Mouse (Mus musculus) lung, postnatal 4 days (tissue): ENCODE measurements around the gene Exog.
A peak's percentile ranks its signal among the peaks of the same experiment; 100 is the strongest.

Experiments
- DNase-seq, 2 experiments: peaks; one replicate each; pipeline ENCODE4 v3.0.0; 2021

Exog gene

DNA sequence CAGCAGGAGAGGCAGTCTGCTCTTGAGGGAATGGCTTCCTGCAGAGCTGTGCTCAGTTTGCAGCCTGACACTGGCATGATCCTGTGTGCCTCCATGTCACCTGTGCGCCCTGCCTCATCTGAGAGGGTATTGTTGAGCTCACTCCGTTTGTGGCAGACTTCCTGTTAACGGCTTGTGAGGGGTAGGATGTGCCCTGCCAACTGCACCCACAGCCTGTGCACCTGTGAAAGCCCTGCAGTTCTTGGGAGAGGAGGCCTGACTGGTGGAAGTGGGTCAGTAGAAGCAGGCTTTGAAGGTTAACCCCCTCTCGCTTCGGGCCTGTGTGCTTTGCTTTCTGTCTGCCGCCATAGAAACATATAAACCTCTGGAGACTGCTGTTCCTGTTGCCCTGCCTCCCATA, 20.3 kb downstream of the Exog start:
- no peak for DNase-seq

- peak; percentile 28 to 38 for DNase-seq
Observed at GRCm38 (mm10) chr9:119465595-119465994, 20.9 kb downstream of the Exog start.

GRCm38 (mm10) chr9:119469691-119470353, 25.1 kb downstream of the Exog start:
- no peak for DNase-seq

GRCm38 (mm10) chr9:119472412-119472918, 27.7 kb downstream of the Exog start:
- DNase-seq, result no peak

DNA sequence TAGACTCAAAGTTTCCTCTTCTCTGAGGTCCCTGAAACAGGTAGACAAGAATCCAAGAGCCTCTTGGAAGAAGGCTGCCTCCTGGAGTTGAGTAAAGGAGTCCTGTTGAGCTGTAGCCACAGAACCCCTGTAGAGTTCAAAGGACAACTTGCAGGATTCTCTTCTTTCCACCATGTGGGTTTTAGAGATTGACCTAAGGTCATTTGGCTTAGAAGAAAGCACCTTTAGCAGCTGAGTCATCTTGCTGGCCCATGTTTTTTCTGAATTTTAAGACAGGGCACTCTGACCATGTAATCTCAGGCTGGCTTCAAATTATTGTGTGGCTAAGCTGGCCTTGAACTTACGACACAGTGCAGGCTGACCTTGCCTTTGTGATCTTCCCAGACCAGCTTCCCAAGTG, 28.3 kb downstream of the Exog start:
- DNase-seq, result no peak

GRCm38 (mm10) chr9:119473608-119474164, 28.9 kb downstream of the Exog start:
- no peak for DNase-seq

DNA sequence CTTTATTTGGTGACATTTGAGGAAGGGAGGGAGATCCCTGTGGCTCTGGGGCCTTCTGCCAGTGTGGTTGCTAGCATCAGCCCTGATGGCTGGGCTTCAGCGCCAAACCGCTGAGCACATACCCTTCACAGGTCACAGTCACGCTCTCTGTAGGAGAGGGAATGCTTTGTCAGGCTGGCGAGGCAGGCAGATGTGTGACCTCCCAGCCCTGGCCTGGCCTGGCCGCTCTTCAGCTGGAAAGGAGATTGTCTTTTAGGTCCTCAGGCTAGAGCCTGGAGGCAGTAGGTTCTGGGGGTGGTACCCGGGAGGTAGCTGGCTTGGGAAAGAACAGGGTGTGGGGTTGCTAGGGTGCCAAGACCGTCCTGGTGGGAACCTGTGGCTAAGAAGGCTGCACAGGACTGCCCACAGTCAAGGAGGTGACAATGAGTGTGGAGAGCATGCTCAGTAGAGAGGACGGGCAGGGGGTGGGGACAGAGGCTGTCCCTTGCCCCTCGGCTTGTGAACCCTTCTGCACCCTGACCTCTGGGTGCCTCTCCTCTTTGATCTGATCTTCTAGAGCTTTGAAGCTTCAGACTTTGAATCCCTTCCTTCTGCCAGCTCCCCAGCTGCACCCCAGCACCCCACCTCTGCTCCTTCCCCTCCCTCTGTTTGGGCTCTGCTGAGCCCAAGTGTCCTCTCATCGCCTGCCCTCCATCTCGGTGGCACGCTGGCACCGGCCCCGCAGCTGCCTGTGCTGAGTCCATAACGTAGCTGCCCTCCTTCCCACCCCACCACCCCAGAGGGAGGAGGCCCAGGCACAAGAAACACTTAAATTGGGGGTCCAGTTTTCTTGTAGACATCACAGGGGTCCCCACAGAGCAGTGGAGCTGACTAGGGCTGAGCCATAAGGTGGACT, 30.2 kb downstream of the Exog start:
- peak in 1 of 2 experiments; percentile 44 for DNase-seq

DNA sequence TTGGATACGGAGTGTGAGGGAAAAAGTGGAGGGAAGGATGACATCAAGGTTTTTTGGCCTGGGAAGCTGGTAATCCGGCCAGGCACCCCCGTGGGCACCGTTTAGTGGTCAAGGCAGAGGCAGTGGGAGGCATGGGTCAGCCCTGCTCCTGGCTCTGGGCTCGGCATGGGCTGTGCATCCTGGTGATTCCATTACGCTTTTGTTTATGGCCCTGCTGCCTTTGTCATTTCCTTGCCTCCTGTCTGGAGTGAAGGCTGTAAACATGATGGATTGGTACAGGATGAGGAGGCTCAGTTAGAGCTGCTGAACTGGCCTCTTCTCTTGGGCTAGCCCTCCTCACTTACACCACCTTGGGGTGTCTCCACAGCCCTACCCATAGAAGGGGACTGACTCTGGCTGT, 33.0 kb downstream of the Exog start:
- DNase-seq, result peak; percentile 25 to 50

GRCm38 (mm10) chr9:119478345-119478744, 33.6 kb downstream of the Exog start:
- no peak for DNase-seq

- DNase-seq, result peak in 1 of 2 experiments; percentile 43
Observed at GRCm38 (mm10) chr9:119479297-119479696, 34.6 kb downstream of the Exog start.

- no peak for DNase-seq
Observed at GRCm38 (mm10) chr9:119481612-119482011, 36.9 kb downstream of the Exog start.

DNA sequence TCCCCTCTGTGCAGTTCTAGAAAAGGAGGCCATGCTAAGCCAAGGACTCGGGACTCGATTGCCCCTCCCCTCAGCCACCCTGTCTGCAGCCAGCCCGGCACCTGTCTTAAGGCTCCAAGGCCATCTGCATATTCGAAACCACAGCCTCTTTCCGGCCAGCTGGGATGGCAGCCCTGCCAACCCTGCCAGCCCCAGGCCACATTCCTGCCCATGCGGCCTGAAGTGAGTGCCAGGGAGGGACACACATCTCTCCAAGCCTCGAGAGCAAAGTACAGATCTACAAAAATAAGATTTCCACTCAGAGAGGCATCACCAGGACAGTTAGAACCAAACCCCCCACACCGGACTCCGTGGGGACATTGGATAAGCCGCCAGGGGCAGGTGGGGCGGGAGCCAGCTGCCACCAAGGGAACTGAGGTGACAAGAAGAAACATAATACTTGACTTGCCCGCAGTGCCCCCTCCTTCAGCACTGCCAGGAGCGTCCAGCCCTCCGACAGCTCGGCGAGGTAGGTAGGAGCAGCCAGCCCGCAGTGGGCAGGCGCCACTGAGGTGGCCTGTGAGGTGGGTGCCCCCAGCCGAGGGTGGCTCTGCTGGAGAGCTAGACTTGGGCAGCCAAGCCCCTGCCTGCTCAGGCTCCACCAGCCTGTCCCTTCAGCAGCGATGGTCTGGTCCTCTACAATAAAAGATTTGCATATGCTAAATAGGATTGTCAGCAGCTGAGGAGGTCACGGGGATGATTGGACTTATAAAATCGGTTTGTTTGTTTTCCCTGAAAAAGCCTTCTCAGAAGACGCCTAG, 39.0 kb downstream of the Exog start:
- DNase-seq, result no peak

- DNase-seq, result no peak
Observed at GRCm38 (mm10) chr9:119484420-119484819, 39.7 kb downstream of the Exog start.

DNA sequence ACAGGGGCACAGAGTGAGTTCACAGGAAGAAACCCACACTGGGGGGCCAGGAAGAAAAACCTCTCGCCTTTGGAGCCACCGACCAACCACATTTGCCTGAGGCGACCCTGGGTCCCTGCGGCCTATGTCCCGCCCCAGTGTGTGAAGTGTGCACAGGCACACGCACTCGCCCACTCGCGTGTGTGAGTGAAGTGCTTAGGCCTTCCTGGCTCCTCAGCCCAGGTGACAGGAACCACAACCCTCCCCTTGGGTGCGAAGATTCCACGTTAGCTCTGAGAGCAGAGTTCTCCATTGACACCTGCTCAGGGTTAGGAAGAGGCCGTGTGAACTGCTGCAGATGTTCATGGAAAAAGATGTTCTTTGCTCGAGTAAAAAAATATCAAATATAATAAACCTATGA, 40.1 kb downstream of the Exog start:
- no peak for DNase-seq

- DNase-seq, result no peak
Observed at GRCm38 (mm10) chr9:119496354-119496753, 51.6 kb downstream of the Exog start.

- no peak for DNase-seq
Observed at GRCm38 (mm10) chr9:119496960-119497359, 52.2 kb downstream of the Exog start.

DNA sequence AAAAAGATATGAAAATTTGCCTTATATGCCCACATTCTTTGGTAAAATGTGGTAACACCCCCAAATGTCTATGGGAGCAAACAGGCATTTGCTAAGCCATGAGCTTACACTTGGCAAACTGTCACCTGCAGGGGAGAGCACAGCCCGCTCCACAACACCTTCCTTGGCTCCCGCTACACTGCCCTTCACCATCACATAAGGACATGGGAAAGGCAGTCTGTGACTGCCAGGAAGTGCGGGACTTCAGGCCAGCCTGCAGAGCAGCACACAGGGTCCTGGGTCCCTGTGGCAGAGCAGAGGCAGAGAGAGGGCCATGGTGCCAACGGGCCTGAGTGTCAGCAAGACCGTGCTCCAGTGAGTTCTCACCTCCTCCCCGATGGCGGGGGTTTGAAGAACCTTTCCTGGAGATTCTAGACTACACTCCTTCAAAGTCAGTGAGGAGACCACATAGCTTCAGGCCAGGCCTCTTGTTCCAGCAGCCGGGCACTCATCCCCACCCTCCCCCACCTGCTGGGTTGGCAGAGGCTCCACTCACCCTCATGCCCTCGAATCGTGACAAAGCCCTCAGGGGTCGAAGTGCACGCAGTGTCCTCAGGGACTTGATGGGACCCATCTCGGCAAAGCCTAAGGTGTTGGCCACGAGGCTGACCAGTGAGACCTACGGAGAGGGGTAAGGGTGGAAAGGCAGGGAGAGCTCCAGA, 53.0 kb downstream of the Exog start:
- no peak for DNase-seq

DNA sequence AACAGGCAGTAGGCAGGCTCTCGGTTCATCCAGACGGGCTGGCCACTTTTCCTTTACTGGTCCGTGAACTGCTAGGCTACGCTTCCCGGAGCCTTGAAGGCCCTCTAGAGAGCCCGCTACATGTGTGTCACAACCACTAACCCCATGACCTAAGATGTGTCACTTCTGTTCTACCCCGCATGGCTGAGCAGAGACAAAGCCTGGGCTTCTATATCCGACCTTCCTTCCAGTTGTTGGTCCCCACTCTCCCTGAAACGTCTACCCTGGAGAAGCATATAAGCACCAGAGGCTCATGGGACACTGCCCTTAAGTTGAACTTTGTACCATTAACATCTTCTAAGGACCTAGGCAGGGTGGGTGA, 53.5 kb downstream of the Exog start:
- no peak for DNase-seq

DNA sequence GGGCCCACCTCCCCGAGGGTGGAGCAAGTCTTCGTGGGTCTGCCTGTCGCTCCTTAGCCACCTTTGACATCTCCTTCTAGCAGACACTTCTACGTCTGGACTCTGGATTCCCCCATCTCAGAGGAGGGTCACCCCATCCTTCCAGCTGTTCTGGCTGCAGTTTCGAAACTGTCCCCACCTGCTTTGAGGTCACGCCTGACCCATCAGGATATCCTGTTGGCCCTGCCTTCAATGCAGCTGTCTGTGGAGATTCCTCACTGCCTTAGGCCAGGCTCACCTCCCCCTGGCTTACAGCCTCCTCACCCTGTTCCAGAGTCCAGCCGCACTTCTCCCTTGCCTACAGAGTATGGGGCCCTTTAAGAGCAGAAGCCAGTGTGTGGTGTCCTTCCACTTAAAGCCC, 54.1 kb downstream of the Exog start:
- DNase-seq, result no peak

DNA sequence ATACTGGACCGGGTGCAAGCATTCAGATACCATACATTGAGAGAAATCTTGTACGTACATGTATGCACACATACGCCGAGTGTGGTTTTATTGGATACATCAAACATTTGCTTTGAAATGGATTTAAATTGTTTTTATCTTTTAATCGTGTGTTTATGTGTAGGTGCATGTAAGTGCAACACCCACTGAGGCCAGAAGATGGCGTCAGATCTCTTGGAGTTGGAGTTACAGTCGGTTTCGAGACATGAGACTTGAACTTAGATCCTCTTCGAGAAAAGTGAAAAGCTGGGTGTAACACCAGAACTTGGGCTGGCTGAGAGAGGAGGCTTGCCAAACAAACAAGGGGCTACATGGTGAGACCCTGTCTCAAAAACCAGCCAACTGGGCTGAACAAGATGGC, 58.9 kb downstream of the Exog start:
- no peak for DNase-seq

- DNase-seq, result no peak
Observed at GRCm38 (mm10) chr9:119504981-119505658, 60.4 kb downstream of the Exog start.

GRCm38 (mm10) chr9:119510902-119511301, 66.2 kb downstream of the Exog start:
- DNase-seq, result peak in 1 of 2 experiments; percentile 39
